Mouse (Mus musculus) heart, postnatal 14 days (tissue): ENCODE measurements around the gene E330009J07Rik. TPM values are rescaled to one million over a fixed set of nuclear protein-coding genes. Genes with fewer than 3 reads are reported as not detected.

ENCODE experiments used
- DNase-seq, 2 experiments: peaks; one replicate each; pipeline ENCODE4 v3.0.0; 2021 to 2022
- intact Hi-C: fragments of 180-260 bp; cut with DNase I; formaldehyde crosslinking; loops from one replicate; pipeline ENCODE4 v1.15.1; 2025
- long read RNA-seq, 2 experiments: library from polyadenylated mRNA; stranded (forward); transcript quantifications; one replicate each; pipeline ENCODE4 v2.0.0; 2021
- total RNA-seq, 2 experiments: library from RNA; stranded (reverse); gene quantifications; 2 replicates each; pipeline ENCODE4 v1.2.3; 2021

E330009J07Rik gene
- total RNA-seq = 1 to 10 TPM; 3.3 to 3.4 TPM
- long read RNA-seq, experiment 1, full-length matches to known transcripts = 3 of 4 reads
- long read RNA-seq, experiment 1, partial matches to known transcripts = 0 of 4 reads
- long read RNA-seq, experiment 1, other reads (novel, unspliced or antisense) = 1 of 4 reads
- long read RNA-seq, experiment 2 = 0 reads

- intact Hi-C loops = loop anchor here (5.0 kb wide), 1 partner anchor 36 kb away; the partner anchor contains the start of gene Ssbp1
- peak; percentile 85 for DNase-seq
These were observed at the start of gene E330009J07Rik for GRCm38 (mm10) chr6:40436047-40436483. TSS of gene E330009J07Rik (minus strand) at chr6:40436135.

GRCm38 (mm10) chr6:40482318-40482717 lies 46.4 kb upstream of the E330009J07Rik start:
- no peak for DNase-seq
- intact Hi-C loops = loop anchor here (5.0 kb wide), 1 partner anchor 205 kb away; no protein-coding TSS in a partner anchor

GRCm38 (mm10) chr6:40479705-40480104 lies 43.8 kb upstream of the E330009J07Rik start:
- DNase-seq = no peak
- intact Hi-C loops = loop anchor here (5.0 kb wide), 1 partner anchor 208 kb away; no protein-coding TSS in a partner anchor

GRCm38 (mm10) chr6:40476132-40476531 lies 40.2 kb upstream of the E330009J07Rik start:
- no peak for DNase-seq
- intact Hi-C loops = loop anchor here (2.0 kb wide), 1 partner anchor 145 kb away; no protein-coding TSS in a partner anchor

GRCm38 (mm10) chr6:40471720-40472010 lies 35.7 kb upstream of the E330009J07Rik start:
- intact Hi-C loops = loop anchor here (5.0 kb wide), 1 partner anchor 34 kb away; the partner anchor contains the start of genes E330009J07Rik and Wee2
- no peak for DNase-seq

- peak; percentile 90 to 93 for DNase-seq
- intact Hi-C loops = loop anchor here (5.0 kb wide), 1 partner anchor 34 kb away; the partner anchor contains the start of genes E330009J07Rik and Wee2
These were observed 35.2 kb upstream of the E330009J07Rik start, which contains the start of gene Ssbp1 for GRCm38 (mm10) chr6:40470916-40471719. TSS of gene Ssbp1 (plus strand) at chr6:40471352.

GRCm38 (mm10) chr6:40465710-40466109 lies 29.8 kb upstream of the E330009J07Rik start:
- intact Hi-C loops = no loop called here
- no peak for DNase-seq

- DNase-seq = no peak
- intact Hi-C loops = no loop called here
These were observed 18.6 kb upstream of the E330009J07Rik start for GRCm38 (mm10) chr6:40454436-40455041.

GRCm38 (mm10) chr6:40448626-40449025 lies 12.7 kb upstream of the E330009J07Rik start:
- DNase-seq = no peak
- intact Hi-C loops = no loop called here

GRCm38 (mm10) chr6:40443281-40443928 lies 7.5 kb upstream of the E330009J07Rik start:
- DNase-seq = no peak
- intact Hi-C loops = no loop called here

GRCm38 (mm10) chr6:40441755-40442154 lies 5.8 kb upstream of the E330009J07Rik start:
- intact Hi-C loops = no loop called here
- DNase-seq = no peak

- intact Hi-C loops = no loop called here
- DNase-seq = no peak
These were observed 5.3 kb upstream of the E330009J07Rik start for GRCm38 (mm10) chr6:40441276-40441675.

GRCm38 (mm10) chr6:40439731-40440130 lies 3.8 kb upstream of the E330009J07Rik start:
- intact Hi-C loops = loop anchor here (5.0 kb wide), 1 partner anchor 33 kb away; the partner anchor contains the start of gene Ssbp1
- DNase-seq = no peak

GRCm38 (mm10) chr6:40438936-40439335 lies 3.0 kb upstream of the E330009J07Rik start, which contains the start of gene Wee2:
TSS of gene Wee2 (plus strand) at chr6:40439088.
- intact Hi-C loops = loop anchor here (5.0 kb wide), 1 partner anchor 33 kb away; the partner anchor contains the start of gene Ssbp1
- DNase-seq = no peak

GRCm38 (mm10) chr6:40435151-40436046 lies 536 bp downstream of the E330009J07Rik start:
- intact Hi-C loops = loop anchor here (5.0 kb wide), 1 partner anchor 37 kb away; the partner anchor contains the start of gene Ssbp1
- peak; percentile 29 to 39 for DNase-seq

GRCm38 (mm10) chr6:40434697-40435096 lies 1.2 kb downstream of the E330009J07Rik start:
- no peak for DNase-seq
- intact Hi-C loops = loop anchor here (5.0 kb wide), 1 partner anchor 38 kb away; the partner anchor contains the start of gene Ssbp1

- no peak for DNase-seq
- intact Hi-C loops = no loop called here
These were observed 3.3 kb downstream of the E330009J07Rik start for GRCm38 (mm10) chr6:40432346-40433275.

GRCm38 (mm10) chr6:40431812-40432211 lies 4.1 kb downstream of the E330009J07Rik start:
- no peak for DNase-seq
- intact Hi-C loops = no loop called here
